Comparison of ENCODE assay signal across 16 mouse cellular contexts in the genomic region with DNA sequence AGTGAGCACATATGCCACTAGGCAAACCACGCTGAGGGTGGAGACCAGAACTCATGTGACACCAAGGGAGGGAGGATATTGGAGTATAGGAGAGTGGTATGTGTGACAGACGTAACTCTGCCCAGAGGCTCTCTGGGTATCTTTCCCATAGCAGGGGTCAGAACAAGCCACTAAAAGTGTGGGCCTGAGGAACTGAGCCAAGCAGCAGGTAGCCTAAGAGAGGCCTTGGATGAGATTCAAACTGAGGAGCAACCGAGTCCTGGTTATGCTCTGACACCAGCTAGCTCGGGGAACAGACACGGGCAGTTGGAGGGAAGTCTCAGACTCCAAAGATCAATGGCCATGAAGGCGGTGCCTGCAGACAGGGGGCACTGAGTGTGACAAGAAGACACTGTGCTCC.
"Had no signal": no experiment of that assay in that cellular context is flagged by ENCODE, and none has a peak within 500 bp of the region (broad histone marks: within the 10 kb centered on the region; RNA-seq: fewer than 3 reads in every experiment).

No protein-coding gene starts in this region.

- DNase-seq: kidney, postnatal 10 days; kidney, postnatal 36 days; layer of hippocampus, postnatal 36 days; liver, embryonic 13.5 days; lung, adult 2 months; lung, postnatal 14 days; lung, postnatal 4 days; midbrain, embryonic 14.5 days; right cerebral cortex, adult 18-20 months; right cerebral cortex, postnatal 14 days; right cerebral cortex, postnatal 4 days; thymus, adult 2 months; thymus, postnatal 14 days; thymus, postnatal 4 days had no signal

- H3K27me3 ChIP-seq: liver, embryonic 13.5 days had no signal

- H3K4me1 ChIP-seq: liver, embryonic 13.5 days had no signal

- H3K27ac ChIP-seq: left cerebral cortex, adult 2 months; liver, embryonic 13.5 days; stomach, postnatal 0 days had no signal

- H3K4me3 ChIP-seq: left cerebral cortex, adult 2 months; liver, embryonic 13.5 days had no signal
